Mouse (Mus musculus): Measurements from ENCODE around the gene Dnaaf5. TPM values are rescaled to one million over a fixed set of nuclear protein-coding genes. Genes with fewer than 3 reads are reported as not detected.

The Dnaaf5 gene
- polyA plus RNA-seq, 1 experiment = 26.3 TPM

GRCm38 (mm10) chr5:139234423-139234822 lies 84.4 kb downstream of the Dnaaf5 start:
- no peaks in the 10 kb centered on the region for H3K79me2 ChIP-seq (ENCODE audit: control insufficient read depth, insufficient read depth)
- no peak for TF ChIP-seq USF1 (IDR thresholded peaks at IDR 0.05; ENCODE audit: low read depth)
- TF ChIP-seq MYOG (IDR thresholded peaks at IDR 0.05; ENCODE audit: control insufficient read depth in 1 of 3, insufficient read depth in 1 of 3, insufficient read length in 2 of 3, low read depth in 2 of 3) = no peak
- no peak for TF ChIP-seq TCF3 (IDR thresholded peaks at IDR 0.05; ENCODE audit: insufficient read length, low read depth)
- no peak for TF ChIP-seq CEBPB (IDR thresholded peaks at IDR 0.05; ENCODE audit: insufficient read depth, poor library complexity, severe bottlenecking)
- TF ChIP-seq MAX (IDR thresholded peaks at IDR 0.05; ENCODE audit: low read depth) = no peak
- TF ChIP-seq REST (IDR thresholded peaks at IDR 0.05; ENCODE audit: insufficient read depth, insufficient read length) = no peak
- no peak for TF ChIP-seq SRF (IDR thresholded peaks at IDR 0.05; ENCODE audit: control insufficient read depth, insufficient read length, low read depth)
- TF ChIP-seq POLR2AphosphoS2 (IDR thresholded peaks at IDR 0.05; ENCODE audit: insufficient read length, low read depth) = no peak
- TF ChIP-seq TCF12 (IDR thresholded peaks at IDR 0.05; ENCODE audit: insufficient read depth, poor library complexity, severe bottlenecking) = no peak
- TF ChIP-seq E2F4 (IDR thresholded peaks at IDR 0.05; ENCODE audit: insufficient read depth) = no peak
- TF ChIP-seq MYOD1 (IDR thresholded peaks at IDR 0.05; ENCODE audit: control insufficient read depth in 1 of 3, insufficient read length in 2 of 3, low read depth in 2 of 3) = no peak
- TF ChIP-seq POLR2A (IDR thresholded peaks at IDR 0.05; ENCODE audit: insufficient read length, low read depth) = no peak

More at GRCm38 (mm10) chr5:139234423-139234822, 84.4 kb downstream of the Dnaaf5 start:
- Histone ChIP-seq H3K36me3 (ENCODE audit: control insufficient read depth, insufficient read depth) (peaks cover 58% of the 10 kb centered on the region), H3K4me3 (no peak overlapping the region), H3K27me3 (ENCODE audit: control insufficient read depth, insufficient read depth, insufficient read length) (no peaks in the 10 kb centered on the region), H3ac (ENCODE audit: control insufficient read depth, insufficient read length) (no peak overlapping the region), H3K4me2 (ENCODE audit: low read depth) (no peak overlapping the region)

Other genes with a start within 250 kb of the Dnaaf5 start
- 43.7 TPM for gene Pdgfa, start 152.9 kb upstream of the Dnaaf5 start, polyA plus RNA-seq (2012; fragmentation: generic; extraction: Trizol)
- 1.3 TPM for gene Prkar1b, start 222 bp upstream of the Dnaaf5 start, polyA plus RNA-seq (2012; fragmentation: generic; extraction: Trizol)
- gene Sun1, start 50.4 kb downstream of the Dnaaf5 start, polyA plus RNA-seq (2012; fragmentation: generic; extraction: Trizol) = 65.5 TPM
- 106 TPM for gene Get4, start 102.1 kb downstream of the Dnaaf5 start, polyA plus RNA-seq (2012; fragmentation: generic; extraction: Trizol)
- gene Adap1, start 175.4 kb downstream of the Dnaaf5 start, polyA plus RNA-seq (2012; fragmentation: generic; extraction: Trizol) = 0.04 TPM
- 66.0 TPM for gene Cox19, start 201.2 kb downstream of the Dnaaf5 start, polyA plus RNA-seq (2012; fragmentation: generic; extraction: Trizol)
- not detected for gene Cyp2w1, start 202.4 kb downstream of the Dnaaf5 start, polyA plus RNA-seq (2012; fragmentation: generic; extraction: Trizol)
- gene Gpr146, start 227.5 kb downstream of the Dnaaf5 start, polyA plus RNA-seq (2012; fragmentation: generic; extraction: Trizol) = 11.7 TPM